Mouse (Mus musculus): ENCODE measurements at regions not wholly inside any gene's neighbourhood (a gene's known extent, or its start where the extent isn't known, plus 50 kb on each side); places are given as distances from the start of the nearest gene placed in this dataset.

DNA sequence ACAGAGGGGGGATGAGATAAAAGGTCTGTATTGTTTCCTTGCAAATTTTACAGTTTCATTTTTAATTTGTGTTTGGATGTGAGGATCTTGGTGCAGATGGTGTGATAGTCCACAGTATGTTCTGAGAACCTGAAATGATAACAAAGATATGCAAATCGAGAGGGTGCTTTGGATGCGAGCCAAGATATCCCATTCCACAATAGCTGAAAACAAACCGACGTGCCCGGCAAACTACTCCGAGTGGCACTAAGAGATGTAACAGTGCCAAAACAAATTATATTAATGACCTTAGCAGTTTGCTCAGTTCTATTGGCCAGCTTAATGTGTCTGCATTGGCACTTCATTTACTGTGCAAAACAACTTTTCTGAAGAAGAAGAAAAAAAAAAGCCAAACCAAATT lies 622.5 kb downstream of the Tmem182 start:
- TF ChIP-seq POLR2A (IDR thresholded peaks at IDR 0.05; ENCODE audit: control insufficient read depth in 1 of 2, insufficient read depth in 1 of 2, low read depth in 1 of 2, low read length in 2 of 2, poor library complexity in 1 of 2) (no peak), ZC3H11A (IDR thresholded peaks at IDR 0.05; ENCODE audit: low read depth, low read length) (no peak), BHLHE40 (IDR thresholded peaks at IDR 0.05; ENCODE audit: borderline replicate concordance, low read depth, low read length) (no peak), CHD2 (IDR thresholded peaks at IDR 0.05; ENCODE audit: low read length) (no peak), ZNF384 (IDR thresholded peaks at IDR 0.05; ENCODE audit: low read depth, low read length) (no peak), CTCF (IDR thresholded peaks at IDR 0.05 in 2 of 3, conservative IDR thresholded peaks at IDR 0.05 in 1 of 3; ENCODE audit: control insufficient read depth in 1 of 3, insufficient read depth in 1 of 3, low read depth in 2 of 3, low read length in 3 of 3, poor library complexity in 1 of 3, severe bottlenecking in 1 of 3) (no peak), USF2 (IDR thresholded peaks at IDR 0.05; ENCODE audit: borderline replicate concordance in 1 of 2, insufficient read depth in 1 of 2, low read depth in 1 of 2, low read length in 2 of 2) (no peak), POLR2AphosphoS5 (IDR thresholded peaks at IDR 0.05; ENCODE audit: borderline replicate concordance, low read depth, low read length) (no peak), EP300 (IDR thresholded peaks at IDR 0.05; ENCODE audit: low read depth in 1 of 2, low read length in 2 of 2) (no peak), USF1 (IDR thresholded peaks at IDR 0.05; ENCODE audit: low read depth, low read length) (no peak)
